Mouse (Mus musculus) liver, embryonic 18 days (tissue): ENCODE data around the gene Timm9. TPM values are rescaled to one million over a fixed set of nuclear protein-coding genes. Genes with fewer than 3 reads are reported as not detected.

ENCODE experiments used
- polyA plus RNA-seq: library from polyadenylated mRNA; depleted of rRNA; stranded (reverse); fragments of >200 nt; gene quantifications from 2 replicates; pipeline ENCODE4 v1.2.3, GENCODE M21; 2012; rRNA removed

Timm9 gene
- polyA plus RNA-seq, result 28.3 and 32.4 TPM in 2 replicates

GRCm38 (mm10) chr12:71136130-71136973 lies at the start of gene Timm9, which contains the start of gene 2700049A03Rik:
Gene Timm9, minus strand, starts transcription at chr12:71136684.
Gene 2700049A03Rik, plus strand, starts transcription at chr12:71136848.

GRCm38 (mm10) chr12:71111331-71111730 lies 25.2 kb downstream of the Timm9 start, which contains the start of gene Tomm20l:
Gene Tomm20l, plus strand, starts transcription at chr12:71111428.

Other genes with a start within 250 kb of the Timm9 start
- gene Actr10, start 198.8 kb downstream of the Timm9 start, polyA plus RNA-seq, result 25.5 and 25.6 TPM in 2 replicates
- 112 and 128 TPM in 2 replicates for gene Psma3, start 162.1 kb downstream of the Timm9 start, polyA plus RNA-seq
- 4.2 and 4.8 TPM in 2 replicates for gene Arid4a, start 120.7 kb downstream of the Timm9 start, polyA plus RNA-seq
- not detected in 2 replicates for gene Tomm20l, start 25.3 kb downstream of the Timm9 start, polyA plus RNA-seq
- gene 2700049A03Rik, start 164 bp upstream of the Timm9 start, polyA plus RNA-seq, result 1.9 and 2.0 TPM in 2 replicates
- gene Dact1, start 173.2 kb upstream of the Timm9 start, polyA plus RNA-seq, result 0.52 and 0.61 TPM in 2 replicates